Mouse (Mus musculus) cerebellum, postnatal 4 days (tissue): Measurements from ENCODE around the gene Slc25a19.

Experiments
- DNase-seq, 2 experiments: peaks; one replicate each; pipeline ENCODE4 v3.0.0; 2022; ENCODE audit warnings: low spot score in 2 of 2, mixed read lengths in 1 of 2

The Slc25a19 gene

GRCm38 (mm10) chr11:115599722-115600121 is 28.4 kb downstream of the Slc25a19 start:
- no peak for DNase-seq

- DNase-seq = no peak
Measured at GRCm38 (mm10) chr11:115598309-115598708, 29.8 kb downstream of the Slc25a19 start.

GRCm38 (mm10) chr11:115595209-115595608 is 32.9 kb downstream of the Slc25a19 start:
- DNase-seq = no peak

GRCm38 (mm10) chr11:115590526-115591075 is 37.5 kb downstream of the Slc25a19 start:
- DNase-seq = no peak

- no peak for DNase-seq
Measured at GRCm38 (mm10) chr11:115587984-115588383, 40.1 kb downstream of the Slc25a19 start.

- DNase-seq = no peak
Measured at GRCm38 (mm10) chr11:115586403-115586802, 41.7 kb downstream of the Slc25a19 start.

- no peak for DNase-seq
Measured at GRCm38 (mm10) chr11:115585573-115586100, 42.5 kb downstream of the Slc25a19 start.

GRCm38 (mm10) chr11:115584376-115585073 is 43.6 kb downstream of the Slc25a19 start:
- DNase-seq = no peak

- no peak for DNase-seq
Measured at GRCm38 (mm10) chr11:115582913-115583606, 45.0 kb downstream of the Slc25a19 start.

GRCm38 (mm10) chr11:115579080-115579479 is 49.0 kb downstream of the Slc25a19 start:
- no peak for DNase-seq

GRCm38 (mm10) chr11:115564961-115565360 is 63.1 kb downstream of the Slc25a19 start:
- DNase-seq = no peak
